Mouse (Mus musculus) embryonic facial prominence, embryonic 11.5 days (tissue): ENCODE results near the gene Arpc5. TPM values are rescaled to one million over a fixed set of nuclear protein-coding genes. Genes with fewer than 3 reads are reported as not detected.
A peak's percentile ranks its signal among the peaks of the same experiment; 100 is the strongest.

Experiments
- ATAC-seq: fragments of 200-750 bp; cut with Nextera tagmentation; replicated peaks from 2 replicates; pipeline ENCODE4 v1.8.0; 2017; ENCODE audit warnings: low read depth; ENCODE audit not compliant: insufficient number of reproducible peaks, low FRiP score, low TSS enrichment
- DNase-seq: peaks from one replicate; pipeline ENCODE4 v3.0.0-alpha.2; 2015; ENCODE audit warnings: low spot score
- H3K27ac ChIP-seq: fragments of 300-500 bp; sonication (generic); replicated peaks from 2 replicates; pipeline ENCODE4 v1.5.1; 2014; ENCODE audit warnings: mild to moderate bottlenecking, low read depth, low read length, control low read depth
- H3K27me3 ChIP-seq: fragments of 300-500 bp; sonication (generic); 2 replicates; pipeline ENCODE4 v1.6.1; 2014; ENCODE audit warnings: mild to moderate bottlenecking, low read length, moderate library complexity, mixed read lengths; ENCODE audit not compliant: control insufficient read depth, insufficient read depth
- H3K36me3 ChIP-seq: fragments of 300-500 bp; sonication (generic); replicated peaks from 2 replicates; pipeline ENCODE4 v1.6.1; 2014; ENCODE audit warnings: low read depth, mild to moderate bottlenecking, low read length, moderate library complexity, mixed read lengths; ENCODE audit not compliant: control insufficient read depth, insufficient read depth
- H3K4me1 ChIP-seq: fragments of 300-500 bp; sonication (generic); 2 replicates; pipeline ENCODE4 v1.6.1; 2014; ENCODE audit warnings: low read length, mixed read lengths; ENCODE audit not compliant: control insufficient read depth, insufficient read depth
- H3K4me2 ChIP-seq: fragments of 300-500 bp; sonication (generic); 2 replicates; pipeline ENCODE4 v1.6.1; 2014; ENCODE audit warnings: low read depth, mild to moderate bottlenecking, control low read depth, low read length, moderate library complexity
- H3K4me3 ChIP-seq: fragments of 300-500 bp; sonication (generic); 2 replicates; pipeline ENCODE4 v1.5.1; 2014; ENCODE audit warnings: low read depth, low read length, control low read depth
- H3K9ac ChIP-seq: fragments of 300-500 bp; sonication (generic); replicated peaks from 2 replicates; pipeline ENCODE4 v1.6.1; 2014; ENCODE audit warnings: mild to moderate bottlenecking, control low read depth, low read length
- H3K9me3 ChIP-seq: fragments of 300-500 bp; sonication (generic); replicated peaks from 2 replicates; pipeline ENCODE4 v1.6.1; 2016; ENCODE audit warnings: mild to moderate bottlenecking, low read length, inconsistent platforms, mixed read lengths; ENCODE audit not compliant: control insufficient read depth
- WGBS: fragments of 180-500 bp; shearing (Covaris S2); extraction: QIAGEN DNeasy Blood & Tissue Kit; methylation state at CpG from one replicate; pipeline ENCODE4 v1.1.7; 2014; 5-methylcytosine and 5-hydroxymethylcytosine counted together
- polyA plus RNA-seq: library from polyadenylated mRNA; unstranded; fragments of >200 nt; fragmentation: Nextera tagmentation; extraction: Ambion mirVana; gene quantifications from 2 replicates; pipeline ENCODE4 v1.2.1, GENCODE M21; 2014

The Arpc5 gene
- polyA plus RNA-seq, 1 experiment from 2014 or later, result 255 TPM

DNA sequence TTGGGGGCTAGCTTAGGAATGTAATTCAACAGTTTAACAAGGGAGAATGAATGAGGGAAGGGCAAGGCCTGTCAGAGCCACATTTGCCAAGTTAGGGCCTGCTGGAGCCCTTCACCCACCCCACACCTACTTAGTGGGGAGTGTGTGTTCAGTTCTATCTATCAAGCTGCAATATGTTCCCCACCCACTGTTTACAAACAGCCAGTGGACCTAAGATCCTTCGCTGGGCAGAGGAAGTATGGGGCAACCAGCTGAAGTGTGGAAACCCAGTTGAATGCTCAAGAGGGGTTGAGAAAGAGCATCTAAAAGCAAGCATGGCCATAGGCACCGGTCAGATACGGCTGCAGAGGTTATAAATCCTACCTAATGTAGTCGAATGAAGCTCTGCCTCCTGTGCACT is 20.6 kb downstream of the Arpc5 start:
- Histone ChIP-seq H3K27me3 (no peaks in the 10 kb centered on the region), H3K36me3 (no peaks in the 10 kb centered on the region), H3K9me3 (no peaks in the 10 kb centered on the region), H3K27ac (no peak overlapping the region), H3K4me3 (no peak overlapping the region), H3K9ac (no peak overlapping the region), H3K4me1 (no peaks in the 10 kb centered on the region; the same call in 1 of the 2 replicates), H3K4me2 (no peak overlapping the region)
- DNase-seq (no peak), ATAC-seq (no peak)
- 86% methylated on average over 4 of the region's 4 CpGs for WGBS

GRCm38 (mm10) chr1:152788121-152788660 is 21.8 kb downstream of the Arpc5 start:
- Histone ChIP-seq H3K4me1 (no peaks in the 10 kb centered on the region; the same call in 1 of the 2 replicates), H3K4me3 (no peak overlapping the region), H3K4me2 (no peak overlapping the region), H3K27me3 (no peaks in the 10 kb centered on the region), H3K9me3 (no peaks in the 10 kb centered on the region), H3K9ac (no peak overlapping the region), H3K36me3 (no peaks in the 10 kb centered on the region), H3K27ac (no peak overlapping the region)
- 24% methylated on average over 4 of the region's 4 CpGs for WGBS
- ATAC-seq (no peak), DNase-seq (no peak)

- DNase-seq, result peak; percentile 72
- Histone ChIP-seq H3K4me3 (no peak overlapping the region), H3K9ac (no peak overlapping the region), H3K27me3 (no peaks in the 10 kb centered on the region), H3K4me1 (no peaks in the 10 kb centered on the region; the same call in 1 of the 2 replicates), H3K4me2 (no peak overlapping the region), H3K9me3 (no peaks in the 10 kb centered on the region), H3K36me3 (no peaks in the 10 kb centered on the region), H3K27ac (no peak overlapping the region)
- 30% methylated on average over 12 of the region's 12 CpGs for WGBS
- no peak for ATAC-seq
These were observed 23.9 kb downstream of the Arpc5 start for GRCm38 (mm10) chr1:152790254-152790653.

- no peak overlapping the region for H3K27ac ChIP-seq
- H3K9me3 ChIP-seq, result no peaks in the 10 kb centered on the region
- DNase-seq (no peak), ATAC-seq (no peak)
- no peaks in the 10 kb centered on the region for H3K36me3 ChIP-seq
- H3K9ac ChIP-seq, result no peak overlapping the region
- 24% methylated on average over 6 of the region's 6 CpGs for WGBS
- no peak overlapping the region for H3K4me3 ChIP-seq
- no peaks in the 10 kb centered on the region for H3K27me3 ChIP-seq
- no peaks in the 10 kb centered on the region; the same call in 1 of the 2 replicates for H3K4me1 ChIP-seq
- H3K4me2 ChIP-seq, result no peak overlapping the region
These were observed 24.5 kb downstream of the Arpc5 start for GRCm38 (mm10) chr1:152790821-152791220.

- WGBS, result 28% methylated on average over 4 of the region's 4 CpGs
- no peak for ATAC-seq
- Histone ChIP-seq H3K36me3 (no peaks in the 10 kb centered on the region), H3K27ac (no peak overlapping the region), H3K4me2 (no peak overlapping the region), H3K27me3 (no peaks in the 10 kb centered on the region), H3K9me3 (no peaks in the 10 kb centered on the region), H3K9ac (no peak overlapping the region), H3K4me3 (no peak overlapping the region), H3K4me1 (no peaks in the 10 kb centered on the region; the same call in 1 of the 2 replicates)
- no peak for DNase-seq
These were observed 24.9 kb downstream of the Arpc5 start for GRCm38 (mm10) chr1:152791269-152791668.

- H3K27me3 ChIP-seq, result no peaks in the 10 kb centered on the region
- no peak overlapping the region for H3K9ac ChIP-seq
- 0 out of 2 replicates have a peak, but pooled peaks have one; percentile 8 for ATAC-seq
- no peak overlapping the region for H3K27ac ChIP-seq
- 16% methylated on average over 12 of the region's 12 CpGs for WGBS
- DNase-seq, result peak; percentile 8
- no peak overlapping the region for H3K4me2 ChIP-seq
- H3K36me3 ChIP-seq, result no peaks in the 10 kb centered on the region
- H3K9me3 ChIP-seq, result no peaks in the 10 kb centered on the region
- H3K4me1 ChIP-seq, result no peaks in the 10 kb centered on the region; the same call in 1 of the 2 replicates
- no peak overlapping the region for H3K4me3 ChIP-seq
These were observed 26.6 kb downstream of the Arpc5 start for GRCm38 (mm10) chr1:152792736-152793494.

DNA sequence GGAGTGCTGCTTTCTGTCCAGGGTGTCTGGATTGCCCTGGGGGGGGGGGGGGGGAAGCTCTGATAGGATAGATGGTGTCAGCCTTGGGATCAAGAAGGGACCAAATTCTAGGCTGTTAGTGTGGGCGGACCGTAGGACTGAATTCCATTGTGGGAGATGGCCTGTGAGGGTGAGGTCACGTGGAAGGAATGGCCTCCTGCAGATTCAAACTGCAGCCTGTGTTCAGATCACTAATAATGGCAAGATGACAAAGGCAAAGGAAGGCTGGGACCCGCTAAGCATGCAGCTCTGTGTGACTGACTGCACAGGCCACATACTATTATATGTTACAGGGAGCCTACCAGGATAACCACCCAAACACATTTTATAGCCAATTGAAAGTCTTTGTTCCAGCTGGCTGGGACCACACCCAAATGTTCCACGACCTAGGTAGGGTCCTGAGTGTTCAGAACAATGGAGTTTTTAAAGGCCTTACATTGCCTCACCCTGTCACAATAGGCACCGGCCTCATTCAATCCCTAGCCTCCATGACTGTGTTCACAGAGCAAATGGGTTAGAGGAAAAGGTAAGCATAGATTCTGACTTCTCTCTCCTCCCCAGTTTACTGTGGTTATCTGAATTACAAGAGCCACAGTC is 27.3 kb downstream of the Arpc5 start:
- Histone ChIP-seq H3K4me2 (no peak overlapping the region), H3K4me1 (no peaks in the 10 kb centered on the region; the same call in 1 of the 2 replicates), H3K27me3 (no peaks in the 10 kb centered on the region), H3K9me3 (no peaks in the 10 kb centered on the region), H3K27ac (no peak overlapping the region), H3K9ac (no peak overlapping the region), H3K4me3 (no peak overlapping the region), H3K36me3 (no peaks in the 10 kb centered on the region)
- DNase-seq, result no peak
- WGBS, result 37% methylated on average over 6 of the region's 6 CpGs
- peak; percentile 35; the same call in 1 of the 2 replicates for ATAC-seq
